Mouse (Mus musculus) retina, adult 2 months (tissue): ENCODE data around the gene Trim26.

Experiments
- DNase-seq: peaks from one replicate; pipeline ENCODE4 v3.0.0-alpha.2; 2012; ENCODE audit warnings: low read depth, low spot score

Gene Trim26

GRCm38 (mm10) chr17:36899376-36899775, 62.4 kb downstream of the Trim26 start:
- no peak for DNase-seq

DNA sequence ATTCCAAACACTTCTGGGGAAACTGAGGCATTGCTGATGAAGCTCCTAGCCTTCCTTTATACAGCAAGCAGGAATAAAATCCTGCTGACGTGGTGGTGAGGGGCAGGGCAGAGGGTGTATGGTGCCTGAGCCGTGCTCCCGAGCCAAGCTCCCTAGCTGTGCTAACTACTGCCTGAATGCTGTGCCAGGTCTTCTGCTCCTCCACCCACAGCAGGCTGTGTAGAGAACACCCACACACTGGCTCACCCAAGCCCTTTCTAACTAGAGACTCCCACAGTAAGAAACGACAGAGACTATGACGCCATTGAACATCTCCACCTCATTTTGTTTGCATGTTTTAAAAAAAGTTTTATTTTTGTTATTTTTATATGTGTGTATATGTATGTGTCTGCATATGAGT, 63.1 kb downstream of the Trim26 start:
- no peak for DNase-seq

GRCm38 (mm10) chr17:36900691-36901090, 63.8 kb downstream of the Trim26 start:
- DNase-seq: no peak

GRCm38 (mm10) chr17:36903651-36904050, 66.7 kb downstream of the Trim26 start:
- no peak for DNase-seq

- no peak for DNase-seq
Observed at GRCm38 (mm10) chr17:36908235-36908634, 71.3 kb downstream of the Trim26 start.
